Mouse (Mus musculus) layer of hippocampus, adult 9-10 months (tissue): Measurements from ENCODE around the gene Cog6.
"Not testable (repeated sequence)": the region's sequence is repeated elsewhere in the genome, so short reads cannot be mapped to it uniquely, and the experiment has no call there.

Experiments
- DNase-seq: peaks from one replicate; pipeline ENCODE4 v3.0.0; 2022; ENCODE audit warnings: low spot score

Gene Cog6

GRCm38 (mm10) chr3:53032432-53032831 lies 15.4 kb upstream of the Cog6 start:
- DNase-seq = no peak

GRCm38 (mm10) chr3:53031586-53031985 lies 14.5 kb upstream of the Cog6 start:
- no peak for DNase-seq

- DNase-seq = peak; percentile 33
These were observed 12.0 kb upstream of the Cog6 start for GRCm38 (mm10) chr3:53029046-53029445.

GRCm38 (mm10) chr3:53027333-53027732 lies 10.3 kb upstream of the Cog6 start:
- no peak for DNase-seq

- DNase-seq = no peak
These were observed 9.6 kb downstream of the Cog6 start for GRCm38 (mm10) chr3:53007411-53007810.

- DNase-seq = peak; percentile 49
These were observed 12.5 kb downstream of the Cog6 start for GRCm38 (mm10) chr3:53004406-53005114.

GRCm38 (mm10) chr3:53002076-53002475 lies 15.0 kb downstream of the Cog6 start:
- DNase-seq = no peak

GRCm38 (mm10) chr3:52999996-53000395 lies 17.0 kb downstream of the Cog6 start:
- no peak for DNase-seq

GRCm38 (mm10) chr3:52999016-52999744 lies 17.9 kb downstream of the Cog6 start:
- no peak for DNase-seq

- DNase-seq = no peak
These were observed 19.7 kb downstream of the Cog6 start for GRCm38 (mm10) chr3:52997381-52997780.

GRCm38 (mm10) chr3:52996635-52997034 lies 20.4 kb downstream of the Cog6 start:
- DNase-seq = no peak

GRCm38 (mm10) chr3:52994666-52995065 lies 22.4 kb downstream of the Cog6 start:
- DNase-seq = no peak

GRCm38 (mm10) chr3:52993296-52993695 lies 23.7 kb downstream of the Cog6 start:
- no peak for DNase-seq

- DNase-seq = no peak
These were observed 26.8 kb downstream of the Cog6 start for GRCm38 (mm10) chr3:52990041-52990737.

- not testable (repeated sequence) for DNase-seq
These were observed 31.5 kb downstream of the Cog6 start for GRCm38 (mm10) chr3:52985508-52985941.

GRCm38 (mm10) chr3:52983772-52984171 lies 33.3 kb downstream of the Cog6 start:
- DNase-seq = no peak

- DNase-seq = no peak
These were observed 34.0 kb downstream of the Cog6 start for GRCm38 (mm10) chr3:52982993-52983392.

GRCm38 (mm10) chr3:52974674-52975556 lies 42.1 kb downstream of the Cog6 start:
- no peak for DNase-seq

GRCm38 (mm10) chr3:52972916-52973315 lies 44.1 kb downstream of the Cog6 start:
- DNase-seq = no peak

- DNase-seq = no peak
These were observed 50.0 kb downstream of the Cog6 start for GRCm38 (mm10) chr3:52967046-52967445.

- DNase-seq = no peak
These were observed 52.8 kb downstream of the Cog6 start for GRCm38 (mm10) chr3:52964206-52964605.

- no peak for DNase-seq
These were observed 53.6 kb downstream of the Cog6 start for GRCm38 (mm10) chr3:52963441-52963840.
